Comparison of ENCODE assay signal across 17 mouse cellular contexts in genomic region chr4:87566616-87567015, GRCm38 (mm10).
DNase-seq lines count a peak whose midpoint lies in the region; ATAC-seq lines count a peak whose summit lies in the region.
"Had no signal": no experiment of that assay in that cellular context is flagged by ENCODE, and none has a peak within 500 bp of the region (broad histone marks: within the 10 kb centered on the region; RNA-seq: fewer than 3 reads in every experiment).

No protein-coding gene starts in this region.

- peak; percentile 50 to 68 for DNase-seq in cerebellum, postnatal 14 days
- DNase-seq in left cerebral cortex, adult 18-20 months (ENCODE audit: low spot score in 2 of 2) = peak; percentile 11 to 42
- DNase-seq in left cerebral cortex, adult 11 months (ENCODE audit: low spot score) = no peak
- DNase-seq in adrenal gland, adult 2 months = peak; percentile 83
- DNase-seq in brain, adult 2 months (ENCODE audit: low read depth, low spot score) = peak; percentile 24
- DNase-seq in kidney, postnatal 36 days = no peak
- no peak for DNase-seq in ovary, postnatal 14 days (ENCODE audit: low spot score)
- DNase-seq: cerebellum, adult 18-20 months; gastrocnemius, postnatal 14 days; heart, adult 18-20 months; heart, postnatal 10 days; liver; thymus, adult 2 months had no signal

- no peak for ATAC-seq in cerebellum, adult (ENCODE audit: insufficient number of reproducible peaks, low FRiP score, low TSS enrichment)
- ATAC-seq: hindbrain, embryonic 16.5 days; intestine, embryonic 16.5 days; lung, postnatal 0 days had no signal

Comparison
In these comparisons a context has a peak if more than half of its experiments do, and no peak if none do; other contexts are left out.
1. DNase-seq: peak in cerebellum, postnatal 14 days (2 of 2), left cerebral cortex, adult 18-20 months (2 of 2), adrenal gland, adult 2 months (single experiment) and brain, adult 2 months (single experiment); none in left cerebral cortex, adult 11 months (single experiment), kidney, postnatal 36 days (0 of 2) and ovary, postnatal 14 days (single experiment).